Mouse (Mus musculus): ENCODE results near the gene Gprc5b. TPM values are rescaled to one million over a fixed set of nuclear protein-coding genes. Genes with fewer than 3 reads are reported as not detected.

The Gprc5b gene
- polyA plus RNA-seq, 1 experiment = 25.0 TPM

GRCm38 (mm10) chr7:118926516-118927260 is 68.3 kb downstream of the Gprc5b start:
- DNase-seq (ENCODE audit: low read depth) = no peak
- TF ChIP-seq CTCF (IDR thresholded peaks at IDR 0.05; ENCODE audit: borderline replicate concordance, extremely low read depth, insufficient read depth, insufficient read length) = no peak
- TF ChIP-seq POLR2A (IDR thresholded peaks at IDR 0.05; ENCODE audit: borderline replicate concordance, extremely low read depth, insufficient read depth, insufficient read length, poor library complexity, severe bottlenecking) = no peak

DNA sequence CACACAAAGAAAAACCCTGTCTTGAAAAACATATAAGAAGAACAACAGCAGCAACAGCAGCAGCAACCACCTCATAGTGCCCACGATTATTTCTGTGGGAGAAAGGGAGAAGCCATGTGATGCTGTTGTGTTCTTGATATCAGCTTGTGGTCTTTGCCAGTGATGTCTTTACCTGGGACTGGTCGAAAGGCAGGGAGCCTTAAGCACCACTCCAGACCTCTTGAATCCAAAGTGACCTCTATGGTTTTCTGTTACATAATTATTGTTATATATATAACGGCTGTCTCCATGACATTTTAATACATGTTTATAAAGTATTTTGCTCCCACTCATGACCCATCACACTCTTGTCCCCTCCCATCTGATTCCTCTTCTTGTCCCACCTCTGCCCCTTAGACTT is 69.5 kb downstream of the Gprc5b start:
- no peak for DNase-seq (ENCODE audit: low read depth)
- no peak for TF ChIP-seq CTCF (IDR thresholded peaks at IDR 0.05; ENCODE audit: borderline replicate concordance, extremely low read depth, insufficient read depth, insufficient read length)
- no peak for TF ChIP-seq POLR2A (IDR thresholded peaks at IDR 0.05; ENCODE audit: borderline replicate concordance, extremely low read depth, insufficient read depth, insufficient read length, poor library complexity, severe bottlenecking)

- DNase-seq (ENCODE audit: low read depth) = no peak
- TF ChIP-seq POLR2A (IDR thresholded peaks at IDR 0.05; ENCODE audit: borderline replicate concordance, extremely low read depth, insufficient read depth, insufficient read length, poor library complexity, severe bottlenecking) = no peak
- no peak for TF ChIP-seq CTCF (IDR thresholded peaks at IDR 0.05; ENCODE audit: borderline replicate concordance, extremely low read depth, insufficient read depth, insufficient read length)
These were observed 72.4 kb downstream of the Gprc5b start for GRCm38 (mm10) chr7:118922441-118923202.

Other genes starting within 250 kb of the Gprc5b start
- 4.1 and 6.1 TPM in 2 replicates for gene Iqck, start 139.5 kb downstream of the Gprc5b start, polyA plus RNA-seq (2012; rRNA removed)
- 33.5 and 37.0 TPM in 2 replicates for gene Knop1, start 139.0 kb downstream of the Gprc5b start, polyA plus RNA-seq (2012; rRNA removed)
- gene Gpr139, start 189.4 kb upstream of the Gprc5b start, polyA plus RNA-seq (2012; rRNA removed) = 6.7 and 10.8 TPM in 2 replicates